Mouse (Mus musculus) hindbrain, postnatal 0 days (tissue): ENCODE results near the gene Morc1. TPM values are rescaled to one million over a fixed set of nuclear protein-coding genes. Genes with fewer than 3 reads are reported as not detected.

Experiments
- ATAC-seq: fragments of 200-750 bp; cut with Nextera tagmentation; 2 replicates; pipeline ENCODE4 v1.8.0; 2017; ENCODE audit warnings: mild to moderate bottlenecking, moderate TSS enrichment, moderate library complexity
- DNase-seq: peaks from one replicate; pipeline ENCODE4 v3.0.0-alpha.2; 2015; ENCODE audit warnings: low spot score
- H3K27ac ChIP-seq: fragments of 300-500 bp; sonication (generic); 2 replicates; pipeline ENCODE4 v1.5.1; 2014; ENCODE audit warnings: mild to moderate bottlenecking
- H3K27me3 ChIP-seq: fragments of 300-500 bp; sonication (generic); 2 replicates; pipeline ENCODE4 v1.6.1; 2014; ENCODE audit warnings: low read length, mixed read lengths; ENCODE audit not compliant: insufficient read depth
- H3K36me3 ChIP-seq: fragments of 300-500 bp; sonication (generic); 2 replicates; pipeline ENCODE4 v1.6.1; 2014; ENCODE audit warnings: low read length, mixed read lengths; ENCODE audit not compliant: insufficient read depth
- H3K4me1 ChIP-seq: fragments of 300-500 bp; sonication (generic); 2 replicates; pipeline ENCODE4 v1.6.1; 2014; ENCODE audit warnings: antibody characterized with exemption, low read length, mixed read lengths; ENCODE audit not compliant: insufficient read depth
- H3K4me2 ChIP-seq: fragments of 300-500 bp; sonication (generic); 2 replicates; pipeline ENCODE4 v1.6.1; 2014; ENCODE audit warnings: low read depth, mild to moderate bottlenecking, low read length, moderate library complexity, mixed read lengths
- H3K4me3 ChIP-seq: fragments of 300-500 bp; sonication (generic); 2 replicates; pipeline ENCODE4 v1.5.1; 2014; ENCODE audit warnings: low read length
- H3K9ac ChIP-seq: fragments of 300-500 bp; sonication (generic); replicated peaks from 2 replicates; pipeline ENCODE4 v1.6.1; 2014; ENCODE audit warnings: mild to moderate bottlenecking, low read length, moderate library complexity, mixed read lengths
- H3K9me3 ChIP-seq: fragments of 300-500 bp; sonication (generic); 2 replicates; pipeline ENCODE4 v1.6.1; 2016; ENCODE audit warnings: low read length, mixed read lengths
- CTCF ChIP-seq: IDR thresholded peaks from 2 replicates; pipeline ENCODE4 v1.5.1; 2016; ENCODE audit warnings: antibody characterized with exemption, control low read depth, low read depth
- WGBS: fragments of 180-500 bp; shearing (Covaris S2); extraction: QIAGEN DNeasy Blood & Tissue Kit; methylation state at CpG from one replicate; pipeline ENCODE4 v1.1.7; 2014; 5-methylcytosine and 5-hydroxymethylcytosine counted together
- polyA plus RNA-seq: library from polyadenylated mRNA; unstranded; fragments of >200 nt; fragmentation: Nextera tagmentation; extraction: Ambion mirVana; gene quantifications from 2 replicates; pipeline ENCODE4 v1.2.1, GENCODE M21; 2015
- total RNA-seq: library from RNA; depleted of rRNA; stranded (reverse); fragments of >200 nt; gene quantifications from 2 replicates; pipeline ENCODE4 v1.2.3, GENCODE M21; 2014

The Morc1 gene
- total and polyA plus RNA-seq, 2 experiments from 2014 or later: 0.11 to 0.21 TPM

- H3K4me2 ChIP-seq: no peak overlapping the region
- 88% methylated on average over 10 of the region's 10 CpGs for WGBS
- H3K9ac ChIP-seq: no peak overlapping the region
- H3K4me1 ChIP-seq: no peaks in the 10 kb centered on the region
- no peaks in the 10 kb centered on the region for H3K36me3 ChIP-seq
- no peak overlapping the region for H3K27ac ChIP-seq
- H3K9me3 ChIP-seq: no peaks in the 10 kb centered on the region
- DNase-seq (no peak), ATAC-seq (no peak)
- no peak overlapping the region for H3K4me3 ChIP-seq
- TF ChIP-seq CTCF: no peak
- H3K27me3 ChIP-seq: no peaks in the 10 kb centered on the region
Observed at GRCm38 (mm10) chr16:48473396-48473795, 42.4 kb downstream of the Morc1 start.

GRCm38 (mm10) chr16:48474896-48475802, 44.1 kb downstream of the Morc1 start:
- Histone ChIP-seq H3K9ac (no peak overlapping the region), H3K36me3 (no peaks in the 10 kb centered on the region), H3K9me3 (no peaks in the 10 kb centered on the region), H3K27me3 (no peaks in the 10 kb centered on the region), H3K4me1 (no peaks in the 10 kb centered on the region), H3K27ac (no peak overlapping the region), H3K4me2 (no peak overlapping the region), H3K4me3 (no peak overlapping the region)
- ATAC-seq (no peak), DNase-seq (no peak)
- WGBS: 26% methylated on average over 4 of the region's 4 CpGs
- TF ChIP-seq CTCF: no peak

- no peak overlapping the region for H3K9ac ChIP-seq
- no peak for ATAC-seq
- no peaks in the 10 kb centered on the region for H3K27me3 ChIP-seq
- no peaks in the 10 kb centered on the region for H3K9me3 ChIP-seq
- no peak for DNase-seq
- no peak for TF ChIP-seq CTCF
- no peaks in the 10 kb centered on the region for H3K36me3 ChIP-seq
- H3K4me3 ChIP-seq: no peak overlapping the region
- no peaks in the 10 kb centered on the region for H3K4me1 ChIP-seq
- no peak overlapping the region for H3K4me2 ChIP-seq
- 81% methylated on average over 8 of the region's 8 CpGs for WGBS
- H3K27ac ChIP-seq: no peak overlapping the region
Observed at GRCm38 (mm10) chr16:48479266-48479848, 48.3 kb downstream of the Morc1 start.

GRCm38 (mm10) chr16:48516776-48517499, 85.9 kb downstream of the Morc1 start:
- Histone ChIP-seq H3K4me3 (no peak overlapping the region), H3K9me3 (no peaks in the 10 kb centered on the region), H3K4me2 (no peak overlapping the region), H3K36me3 (no peaks in the 10 kb centered on the region), H3K9ac (no peak overlapping the region), H3K27ac (no peak overlapping the region), H3K4me1 (no peaks in the 10 kb centered on the region), H3K27me3 (no peaks in the 10 kb centered on the region)
- no peak for TF ChIP-seq CTCF
- DNase-seq: no peak
- WGBS: 88% methylated on average over 5 of the region's 5 CpGs
- ATAC-seq: no peak

GRCm38 (mm10) chr16:48519569-48519968, 88.5 kb downstream of the Morc1 start:
- no peaks in the 10 kb centered on the region for H3K4me1 ChIP-seq
- no peak overlapping the region for H3K4me3 ChIP-seq
- no peaks in the 10 kb centered on the region for H3K27me3 ChIP-seq
- H3K9me3 ChIP-seq: no peaks in the 10 kb centered on the region
- H3K36me3 ChIP-seq: no peaks in the 10 kb centered on the region
- H3K9ac ChIP-seq: no peak overlapping the region
- H3K4me2 ChIP-seq: no peak overlapping the region
- TF ChIP-seq CTCF: no peak
- DNase-seq: no peak
- no peak overlapping the region for H3K27ac ChIP-seq
- no peak for ATAC-seq

- no peak for DNase-seq
- H3K9me3 ChIP-seq: no peaks in the 10 kb centered on the region
- no peak overlapping the region for H3K4me2 ChIP-seq
- no peaks in the 10 kb centered on the region for H3K27me3 ChIP-seq
- no peaks in the 10 kb centered on the region for H3K4me1 ChIP-seq
- TF ChIP-seq CTCF: no peak
- H3K9ac ChIP-seq: no peak overlapping the region
- no peak overlapping the region for H3K4me3 ChIP-seq
- no peak for ATAC-seq
- no peak overlapping the region for H3K27ac ChIP-seq
- H3K36me3 ChIP-seq: no peaks in the 10 kb centered on the region
- 86% methylated on average over 5 of the region's 5 CpGs for WGBS
Observed at GRCm38 (mm10) chr16:48537108-48537507, 106.1 kb downstream of the Morc1 start.
